Mouse (Mus musculus) activated CD4-positive, CD25-positive, alpha-beta regulatory T cell (primary cell): ENCODE measurements around the gene Arfip2. TPM values are rescaled to one million over a fixed set of nuclear protein-coding genes. Genes with fewer than 3 reads are reported as not detected.

Source experiments
- polyA plus RNA-seq, 2 experiments: library from polyadenylated mRNA; unstranded; fragments of 100-300 nt; shearing (Covaris generic); gene quantifications; one replicate each; pipeline ENCODE4 v1.2.1; 2017

Arfip2 gene
- polyA plus RNA-seq, result 10 to 100 TPM; 19.6 to 26.2 TPM

DNA sequence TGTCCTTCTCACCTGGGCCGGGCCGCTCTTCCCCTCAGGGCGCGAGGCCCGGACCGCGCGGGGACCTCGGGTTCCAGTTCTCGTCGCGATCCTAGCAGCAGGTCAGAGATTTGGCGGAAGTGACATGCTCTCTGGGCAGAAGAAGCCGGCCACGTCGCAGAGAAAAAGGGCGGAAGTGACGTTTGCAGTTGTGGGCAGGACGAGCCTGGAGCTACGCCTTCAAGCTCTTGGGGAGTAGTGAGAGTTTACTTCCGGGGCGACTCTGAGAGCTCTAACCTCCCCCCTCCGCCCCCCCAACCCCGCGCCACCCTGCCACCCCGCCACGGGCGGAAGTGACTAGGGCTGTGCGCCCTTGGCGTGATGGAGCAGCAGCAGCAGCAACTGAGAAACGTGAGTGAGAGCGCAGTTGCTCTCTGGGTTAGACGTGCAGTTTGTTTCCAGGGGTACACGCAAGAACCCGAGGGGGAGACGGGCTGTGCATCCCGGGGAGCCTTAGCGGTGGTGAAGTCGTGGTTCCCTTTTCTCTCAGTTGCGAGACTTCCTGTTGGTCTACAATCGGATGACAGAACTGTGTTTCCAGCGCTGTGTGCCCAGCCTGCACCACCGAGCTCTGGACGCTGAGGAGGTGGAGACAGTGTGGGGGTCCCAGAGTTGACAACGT lies at the start of gene Arfip2, which contains the start of gene Gm45799:
Arfip2 (minus strand) TSS at position 184 of the 661 bp plus-strand sequence.
Gm45799 (plus strand) TSS at position 320 of the 661 bp plus-strand sequence.

DNA sequence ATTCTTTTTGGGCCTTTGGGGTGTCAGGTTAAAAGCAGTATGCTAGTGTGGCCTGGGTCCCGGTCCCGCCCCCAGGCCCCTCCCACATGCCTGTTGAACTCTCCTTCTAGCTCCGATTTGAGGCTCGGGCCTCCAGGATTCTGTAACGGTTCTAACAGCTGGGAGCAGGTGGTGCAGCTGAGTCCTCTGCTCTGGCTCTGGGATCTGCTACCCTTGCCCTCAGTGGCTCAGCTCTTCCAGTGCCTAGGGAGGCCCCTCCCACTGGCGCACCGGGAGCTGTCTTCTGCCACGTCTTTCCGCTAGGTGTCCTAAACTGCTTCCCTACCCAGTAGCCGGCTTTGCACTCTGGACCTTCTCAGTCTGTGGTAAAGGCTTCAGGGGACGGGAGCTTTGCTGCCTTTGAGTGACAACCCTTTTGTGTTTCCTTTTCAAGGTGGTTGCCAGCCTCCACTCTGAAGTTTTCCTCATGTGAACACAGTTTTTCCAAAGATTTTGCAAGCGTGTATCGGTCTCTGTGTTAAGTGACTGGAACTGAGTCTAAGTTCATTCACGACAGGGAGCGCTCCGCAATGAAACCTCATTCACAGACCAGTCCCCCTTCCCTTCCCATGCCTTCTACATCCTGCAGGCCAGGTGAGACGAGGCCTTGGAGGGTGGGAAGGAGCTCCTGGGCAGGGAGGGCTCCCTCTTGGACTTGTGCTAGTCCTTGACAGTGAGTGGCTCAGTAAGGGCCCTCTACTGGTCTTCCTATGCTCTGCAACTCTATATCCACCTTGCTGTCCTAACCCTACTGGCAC lies 10.6 kb upstream of the Arfip2 start, which contains the start of gene Dnhd1:
Dnhd1 (plus strand) TSS at position 189 of the 797 bp plus-strand sequence.

DNA sequence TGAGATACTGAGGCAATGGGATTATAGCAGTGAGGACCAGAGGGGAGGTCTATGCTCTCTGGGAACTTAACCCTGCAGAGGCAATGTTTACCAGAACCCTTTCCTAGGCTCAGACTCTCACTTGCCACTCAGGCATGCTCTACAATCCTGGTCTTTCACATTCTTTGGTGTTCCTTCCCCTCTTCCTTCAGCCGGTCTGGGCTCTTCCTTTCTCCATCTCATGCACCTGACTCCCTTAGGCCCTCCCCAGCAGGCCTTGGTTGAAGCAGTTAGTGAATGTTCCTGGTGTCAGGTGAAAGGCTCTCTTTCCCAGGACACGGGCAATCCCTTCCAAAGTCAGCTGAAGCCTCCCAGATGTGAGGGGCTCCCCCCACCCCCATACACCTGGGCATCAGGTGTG lies 460 bp downstream of the Arfip2 start, which contains the start of gene Timm10b:
Timm10b (plus strand) TSS at position 301 of the 400 bp plus-strand sequence.

DNA sequence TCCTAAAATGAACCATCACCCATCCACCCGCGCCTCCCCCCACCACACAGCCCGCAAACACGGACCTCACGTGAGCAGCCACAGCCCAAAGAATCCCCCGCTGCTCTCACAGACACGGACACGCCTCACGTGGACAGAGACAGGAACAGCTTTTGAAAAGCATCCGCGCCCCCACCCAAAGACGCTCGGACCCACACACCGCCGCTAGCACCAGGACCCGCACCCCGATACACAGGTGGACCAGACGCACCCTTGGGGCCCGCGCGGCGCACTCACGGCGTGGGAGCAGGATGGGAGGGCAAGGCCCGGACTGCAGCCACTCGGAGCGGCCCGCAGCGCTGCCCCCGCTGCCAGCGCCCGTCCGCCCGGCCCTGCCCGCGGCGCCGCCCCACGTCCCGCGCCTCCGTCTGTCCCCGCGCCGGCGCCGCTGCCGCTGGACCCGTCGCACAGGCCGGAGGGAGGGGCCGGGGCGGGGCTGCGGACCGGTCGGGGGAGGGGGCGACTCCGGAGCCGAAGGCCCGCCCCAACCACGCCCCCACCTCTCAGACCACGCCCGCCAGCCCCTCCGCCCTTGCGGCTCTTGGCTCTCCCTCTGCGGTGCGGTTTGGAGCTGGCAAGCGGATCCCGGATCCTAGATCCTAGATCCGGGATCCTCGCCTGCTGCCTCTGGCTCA lies 7.0 kb downstream of the Arfip2 start, which contains the start of gene Trim3:
Trim3 (minus strand) TSS at position 445 of the 674 bp plus-strand sequence.

Other genes starting within 250 kb of the Arfip2 start
- gene Fam160a2, start 240.4 kb downstream of the Arfip2 start, polyA plus RNA-seq, result 10 to 100 TPM; 18.2 to 23.4 TPM
- not detected for gene Cnga4, start 235.8 kb downstream of the Arfip2 start, polyA plus RNA-seq
- gene Cckbr, start 214.7 kb downstream of the Arfip2 start, polyA plus RNA-seq, result not detected
- under 1 TPM in 1 of 2 experiments, not detected in 1; 0.31 TPM for gene Cavin3, start 158.1 kb downstream of the Arfip2 start, polyA plus RNA-seq
- 10 to 100 TPM; 31.7 to 63.8 TPM for gene Smpd1, start 86.1 kb downstream of the Arfip2 start, polyA plus RNA-seq
- gene Apbb1, start 58.8 kb downstream of the Arfip2 start, polyA plus RNA-seq, result 1 to 10 TPM; 1.8 to 10.0 TPM
- under 1 TPM; 0.21 to 0.29 TPM for gene Hpx, start 40.3 kb downstream of the Arfip2 start, polyA plus RNA-seq
- 1 to 10 TPM; 6.8 to 8.5 TPM for gene Trim3, start 6.8 kb downstream of the Arfip2 start, polyA plus RNA-seq
- gene Timm10b, start 360 bp downstream of the Arfip2 start, polyA plus RNA-seq, result 100 to 1,000 TPM; 220 to 263 TPM
- gene Gm45799, start 136 bp upstream of the Arfip2 start, polyA plus RNA-seq, result 10 to 100 TPM; 10.1 to 13.8 TPM
- 1 to 10 TPM; 1.4 to 1.7 TPM for gene Dnhd1, start 10.4 kb upstream of the Arfip2 start, polyA plus RNA-seq
- gene Ilk, start 96.2 kb upstream of the Arfip2 start, polyA plus RNA-seq, result 100 to 1,000 TPM; 196 to 202 TPM
- gene Rrp8, start 97.0 kb upstream of the Arfip2 start, polyA plus RNA-seq, result 10 to 100 TPM; 30.5 to 34.8 TPM
- gene Taf10, start 103.9 kb upstream of the Arfip2 start, polyA plus RNA-seq, result 100 to 1,000 TPM; 367 to 382 TPM
- 100 to 1,000 TPM; 102 to 109 TPM for gene Tpp1, start 111.8 kb upstream of the Arfip2 start, polyA plus RNA-seq
- gene Dchs1, start 147.2 kb upstream of the Arfip2 start, polyA plus RNA-seq, result under 1 TPM in 1 of 2 experiments, not detected in 1; 0.14 TPM
- gene Mrpl17, start 170.7 kb upstream of the Arfip2 start, polyA plus RNA-seq, result 100 to 1,000 TPM; 118 to 182 TPM